Mouse (Mus musculus) left cerebral cortex, postnatal 10 days (tissue): ENCODE measurements around the gene Galntl6. TPM values are rescaled to one million over a fixed set of nuclear protein-coding genes. Genes with fewer than 3 reads are reported as not detected.

Experiments used
- DNase-seq, 2 experiments: peaks; one replicate each; pipeline ENCODE4 v3.0.0; 2021 to 2022; ENCODE audit warnings: low spot score in 2 of 2, mixed read lengths in 1 of 2; ENCODE audit errors: extremely low spot score in 1 of 2
- intact Hi-C: fragments of 180-260 bp; cut with DNase I; formaldehyde crosslinking; loops from one replicate; pipeline ENCODE4 v1.15.1; 2025
- total RNA-seq, 2 experiments: library from RNA; stranded (reverse); gene quantifications; 2 replicates each; pipeline ENCODE4 v1.2.3; 2021

The Galntl6 gene
- total RNA-seq, 2 experiments from 2014 or later: 47.6 to 48.8 TPM

- DNase-seq: no peak
- intact Hi-C loops: no loop called here
Observed at GRCm38 (mm10) chr8:57758857-57759256, 1153.6 kb downstream of the Galntl6 start.

DNA sequence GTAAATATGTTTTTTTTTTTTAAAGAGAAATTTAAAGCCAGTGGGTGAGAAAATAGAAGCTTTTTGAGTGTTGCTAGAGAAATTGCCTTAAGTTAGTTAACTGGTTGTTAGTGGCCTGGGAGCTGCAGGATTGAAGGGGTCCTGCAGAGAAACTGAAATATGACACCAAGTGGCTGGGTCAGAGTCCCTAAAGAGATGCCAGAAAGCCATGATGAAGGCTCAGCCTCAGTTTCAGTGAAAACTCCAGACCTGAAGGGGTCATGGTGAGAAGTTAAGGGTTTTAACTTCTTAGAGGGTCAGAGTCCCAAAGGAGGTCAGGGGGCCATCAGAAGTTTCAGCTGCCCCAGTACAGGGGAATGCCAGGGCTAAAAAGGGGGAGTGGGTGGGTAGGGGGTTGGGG, 1155.0 kb downstream of the Galntl6 start:
- DNase-seq: no peak

GRCm38 (mm10) chr8:57754066-57754465, 1158.4 kb downstream of the Galntl6 start:
- intact Hi-C loops: no loop called here
- no peak for DNase-seq

More for the DNA sequence above, 1155.0 kb downstream of the Galntl6 start:
- intact Hi-C loops: no loop called here

DNA sequence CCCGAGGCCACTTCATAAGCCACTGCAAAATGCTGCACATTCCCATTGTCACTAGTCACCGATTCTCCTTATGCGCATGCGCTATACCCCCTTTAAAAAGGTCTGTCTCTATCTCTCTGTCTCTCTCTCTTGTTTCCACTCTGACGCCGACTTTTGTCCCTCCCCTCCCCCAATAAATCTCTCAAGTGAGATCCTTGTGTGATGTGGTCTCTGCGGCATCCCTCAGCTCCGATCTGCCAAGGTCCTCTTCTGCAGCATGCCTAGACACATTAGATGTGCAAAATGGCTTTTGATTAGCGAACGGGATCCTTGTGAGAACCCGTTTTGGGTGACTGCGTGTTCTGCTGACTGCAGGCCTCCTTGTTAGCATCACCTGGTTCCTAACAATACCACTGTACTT, 1168.8 kb downstream of the Galntl6 start:
- intact Hi-C loops: no loop called here
- no peak for DNase-seq

- DNase-seq: no peak
- intact Hi-C loops: no loop called here
Observed at GRCm38 (mm10) chr8:57741983-57742382, 1170.5 kb downstream of the Galntl6 start.

DNA sequence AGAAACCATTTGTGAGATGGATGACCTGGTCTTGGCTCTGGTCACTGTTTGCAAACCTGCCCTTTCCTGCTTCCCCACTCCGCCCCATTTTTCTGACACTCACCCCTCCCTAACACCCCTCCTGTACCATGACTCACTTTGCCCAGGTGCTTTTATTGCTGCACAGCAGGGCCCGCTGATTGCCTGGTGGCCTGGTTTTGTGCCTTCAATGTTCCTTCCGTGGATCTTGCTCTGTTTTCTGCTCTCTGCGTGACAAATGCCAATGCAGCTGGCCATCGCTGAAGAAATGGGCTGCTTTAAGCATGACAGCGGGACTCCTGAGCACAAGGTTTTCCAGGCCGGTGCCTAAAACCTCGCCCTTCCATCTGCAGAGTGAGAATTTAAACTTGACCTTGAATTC, 1171.1 kb downstream of the Galntl6 start:
- intact Hi-C loops: no loop called here
- DNase-seq: no peak

DNA sequence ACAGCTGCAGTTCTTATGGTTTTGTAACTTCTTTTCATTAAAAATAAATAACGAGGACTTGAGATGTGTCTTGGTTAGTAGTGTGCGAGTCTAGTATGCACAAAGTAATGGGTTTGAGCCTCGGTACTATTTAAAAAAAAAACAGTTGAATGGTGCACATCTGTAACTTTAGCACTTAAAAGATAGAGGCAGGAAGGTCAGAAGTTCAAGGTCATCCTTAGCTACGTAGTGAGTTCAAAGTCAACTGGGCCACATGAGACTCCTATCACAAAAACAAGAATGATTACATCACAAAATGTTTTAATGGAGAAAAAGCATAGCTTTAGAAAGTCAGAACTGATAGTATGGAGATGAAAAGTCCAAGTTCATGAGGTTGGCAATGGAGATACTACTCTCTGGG, 1175.2 kb downstream of the Galntl6 start:
- intact Hi-C loops: no loop called here
- no peak for DNase-seq

DNA sequence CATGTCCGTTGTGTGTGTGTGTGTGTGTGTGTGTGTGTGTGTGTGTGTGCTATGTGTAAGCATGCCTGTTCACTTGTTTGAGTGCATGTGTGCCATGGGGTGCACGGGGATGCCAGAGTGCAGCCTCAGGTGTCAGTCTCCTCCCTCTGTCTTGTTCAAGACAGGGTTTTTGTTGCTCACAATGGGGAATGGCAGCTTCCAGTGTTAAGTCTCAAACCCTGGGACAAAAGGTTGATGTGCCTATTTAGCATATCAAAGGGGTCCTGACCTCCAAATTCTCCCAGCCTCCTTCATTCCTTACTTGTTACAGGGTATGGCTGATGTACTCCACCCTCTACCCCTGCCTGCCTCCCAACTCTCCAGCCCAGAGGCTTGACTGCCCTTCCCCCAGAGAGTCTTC, 1179.6 kb downstream of the Galntl6 start:
- DNase-seq: no peak
- intact Hi-C loops: no loop called here

- intact Hi-C loops: no loop called here
- no peak for DNase-seq
Observed at GRCm38 (mm10) chr8:57731666-57732065, 1180.8 kb downstream of the Galntl6 start.

- DNase-seq: no peak
- intact Hi-C loops: no loop called here
Observed at GRCm38 (mm10) chr8:57728276-57728675, 1184.2 kb downstream of the Galntl6 start.

- no peak for DNase-seq
- intact Hi-C loops: no loop called here
Observed at GRCm38 (mm10) chr8:57724843-57725627, 1187.4 kb downstream of the Galntl6 start.

Other genes starting within 250 kb of the Galntl6 start
- gene BC030500, start 885 bp downstream of the Galntl6 start, total RNA-seq: 10 to 100 TPM in 1 of 2 experiments, 1 to 10 TPM in 1; 10.0 to 12.2 TPM